Mouse (Mus musculus): ENCODE results near the gene Prnp.

DNA sequence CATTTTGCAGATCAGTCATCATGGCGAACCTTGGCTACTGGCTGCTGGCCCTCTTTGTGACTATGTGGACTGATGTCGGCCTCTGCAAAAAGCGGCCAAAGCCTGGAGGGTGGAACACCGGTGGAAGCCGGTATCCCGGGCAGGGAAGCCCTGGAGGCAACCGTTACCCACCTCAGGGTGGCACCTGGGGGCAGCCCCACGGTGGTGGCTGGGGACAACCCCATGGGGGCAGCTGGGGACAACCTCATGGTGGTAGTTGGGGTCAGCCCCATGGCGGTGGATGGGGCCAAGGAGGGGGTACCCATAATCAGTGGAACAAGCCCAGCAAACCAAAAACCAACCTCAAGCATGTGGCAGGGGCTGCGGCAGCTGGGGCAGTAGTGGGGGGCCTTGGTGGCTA, 26.7 kb downstream of the Prnp start:
- TF ChIP-seq EP300 (optimal IDR thresholded peaks at IDR 0.05): no peak
- TF ChIP-seq CTCF (IDR thresholded peaks at IDR 0.05; ENCODE audit: low read depth): no peak

All from stomach, postnatal 0 days (tissue).